Mouse (Mus musculus) lung, embryonic 14.5 days (tissue): Measurements from ENCODE around the gene Sirt4. TPM values are rescaled to one million over a fixed set of nuclear protein-coding genes. Genes with fewer than 3 reads are reported as not detected.

Experiments used
- ATAC-seq: fragments of 200-750 bp; cut with Nextera tagmentation; 2 replicates; pipeline ENCODE4 v1.8.0; 2017; ENCODE audit warnings: mild to moderate bottlenecking, moderate TSS enrichment, moderate library complexity; ENCODE audit not compliant: insufficient read depth
- DNase-seq: peaks from one replicate; pipeline ENCODE4 v3.0.0-alpha.2; 2015
- H3K27ac ChIP-seq: fragments of 300-500 bp; sonication (generic); 2 replicates; pipeline ENCODE4 v1.5.1; 2014; ENCODE audit warnings: low read depth, mild to moderate bottlenecking, moderate library complexity
- H3K27me3 ChIP-seq: fragments of 300-500 bp; sonication (generic); 2 replicates; pipeline ENCODE4 v1.6.1; 2014; ENCODE audit warnings: low read length, control low read depth; ENCODE audit not compliant: insufficient read depth
- H3K36me3 ChIP-seq: fragments of 300-500 bp; sonication (generic); 2 replicates; pipeline ENCODE4 v1.6.1; 2014; ENCODE audit warnings: control low read depth; ENCODE audit not compliant: insufficient read depth
- H3K4me1 ChIP-seq: fragments of 300-500 bp; sonication (generic); 2 replicates; pipeline ENCODE4 v1.6.1; 2014; ENCODE audit warnings: antibody characterized with exemption, control low read depth; ENCODE audit not compliant: insufficient read depth
- H3K4me2 ChIP-seq: fragments of 300-500 bp; sonication (generic); 2 replicates; pipeline ENCODE4 v1.6.1; 2014; ENCODE audit warnings: mild to moderate bottlenecking
- H3K4me3 ChIP-seq: fragments of 300-500 bp; sonication (generic); 2 replicates; pipeline ENCODE4 v1.5.1; 2014; ENCODE audit warnings: low read depth, low read length
- H3K9ac ChIP-seq: fragments of 300-500 bp; sonication (generic); 2 replicates; pipeline ENCODE4 v1.6.1; 2014
- H3K9me3 ChIP-seq: fragments of 300-500 bp; sonication (generic); 2 replicates; pipeline ENCODE4 v1.6.1; 2016; ENCODE audit warnings: low read depth, low read length, control low read depth
- CTCF ChIP-seq: IDR thresholded peaks from 2 replicates; pipeline ENCODE4 v1.5.1; 2016; ENCODE audit warnings: antibody characterized with exemption, low read depth
- WGBS: fragments of 180-500 bp; shearing (Covaris S2); extraction: QIAGEN DNeasy Blood & Tissue Kit; methylation state at CpG from one replicate; pipeline ENCODE4 v1.1.7; 2014; 5-methylcytosine and 5-hydroxymethylcytosine counted together
- polyA plus RNA-seq: library from polyadenylated mRNA; unstranded; fragments of >200 nt; fragmentation: Nextera tagmentation; extraction: Ambion mirVana; gene quantifications from 2 replicates; pipeline ENCODE4 v1.2.1, GENCODE M21; 2014

Gene Sirt4
- polyA plus RNA-seq, 1 experiment from 2014 or later = 23.9 TPM

DNA sequence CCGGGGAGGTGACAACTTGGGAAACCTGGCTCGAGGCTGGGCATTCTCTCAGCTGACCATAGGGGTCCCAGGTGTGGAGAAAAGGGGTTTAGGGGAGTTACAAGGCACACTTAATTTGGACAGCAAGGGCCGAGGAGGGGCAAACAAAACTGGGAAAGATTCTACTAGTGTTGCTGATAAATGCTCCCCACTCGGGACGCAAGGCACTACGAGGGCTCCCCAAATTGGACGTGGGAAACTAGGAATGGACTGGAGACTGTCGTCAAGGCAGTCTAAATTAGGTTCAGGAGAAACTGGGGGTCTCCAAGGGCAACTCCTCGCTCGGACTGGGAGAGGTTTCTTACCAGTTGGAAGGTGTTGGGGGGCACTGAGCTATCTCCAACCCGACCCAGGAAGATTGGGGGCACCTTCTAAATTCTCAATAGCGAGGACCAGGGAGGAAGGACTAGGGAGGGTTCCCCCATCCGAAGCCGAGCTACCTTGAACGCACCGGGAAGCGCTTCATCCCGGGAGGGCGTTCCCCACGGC, 55.6 kb downstream of the Sirt4 start:
- no peak overlapping the region for H3K27ac ChIP-seq

More for the DNA sequence above, 55.6 kb downstream of the Sirt4 start:
- H3K36me3 ChIP-seq = 0 out of 2 replicates have a peak, but pooled peaks cover 11% of the 10 kb centered on the region
- H3K9ac ChIP-seq = peak overlapping the region; percentile 92
- H3K4me2 ChIP-seq = peak overlapping the region; percentile 82
- no peaks in the 10 kb centered on the region for H3K9me3 ChIP-seq
- H3K4me1 ChIP-seq = peaks cover 8% of the 10 kb centered on the region; the same call in 1 of the 2 replicates
- ATAC-seq (no peak), DNase-seq (no peak)
- H3K4me3 ChIP-seq = peak overlapping the region; percentile 88
- no peak for TF ChIP-seq CTCF
- WGBS = under 1% methylated on average over 20 of the region's 20 CpGs
- peaks cover 16% of the 10 kb centered on the region; the same call in 1 of the 2 replicates for H3K27me3 ChIP-seq

Other genes starting within 250 kb of the Sirt4 start
- 111 TPM in 2 replicates for gene Pop5, start 248.9 kb downstream of the Sirt4 start, polyA plus RNA-seq
- gene Rnf10, start 211.8 kb downstream of the Sirt4 start, polyA plus RNA-seq = 92.5 and 97.2 TPM in 2 replicates
- gene Coq5, start 205.1 kb downstream of the Sirt4 start, polyA plus RNA-seq = 39.2 and 40.7 TPM in 2 replicates
- gene Dynll1, start 183.7 kb downstream of the Sirt4 start, polyA plus RNA-seq = 1,568 and 1,614 TPM in 2 replicates
- gene Srsf9, start 157.5 kb downstream of the Sirt4 start, polyA plus RNA-seq = 286 and 291 TPM in 2 replicates
- gene Gatc, start 143.5 kb downstream of the Sirt4 start, polyA plus RNA-seq = 35.0 and 37.5 TPM in 2 replicates
- 61.9 and 62.6 TPM in 2 replicates for gene Triap1, start 143.5 kb downstream of the Sirt4 start, polyA plus RNA-seq
- gene Cox6a1, start 135.7 kb downstream of the Sirt4 start, polyA plus RNA-seq = 842 and 846 TPM in 2 replicates
- 17.1 and 21.2 TPM in 2 replicates for gene Msi1, start 55.1 kb downstream of the Sirt4 start, polyA plus RNA-seq
- 4.5 and 5.6 TPM in 2 replicates for gene Pla2g1b, start 18.5 kb downstream of the Sirt4 start, polyA plus RNA-seq
- 22.3 and 25.2 TPM in 2 replicates for gene Pxn, start 22.0 kb upstream of the Sirt4 start, polyA plus RNA-seq
- 1,859 and 1,954 TPM in 2 replicates for gene Rplp0, start 74.7 kb upstream of the Sirt4 start, polyA plus RNA-seq
- 52.9 and 58.8 TPM in 2 replicates for gene Gcn1l1, start 80.5 kb upstream of the Sirt4 start, polyA plus RNA-seq
- 18.8 and 19.9 TPM in 2 replicates for gene Rab35, start 147.2 kb upstream of the Sirt4 start, polyA plus RNA-seq
- 10.7 and 11.1 TPM in 2 replicates for gene Bicdl1, start 246.9 kb upstream of the Sirt4 start, polyA plus RNA-seq